Mouse (Mus musculus) liver, adult 2 months (tissue): ENCODE results near the gene Paqr9.

Experiments
- CTCF ChIP-seq: fragments of 200-500 bp; IDR thresholded peaks from 2 replicates; pipeline ENCODE4 v1.5.1; 2011; ENCODE audit warnings: low read depth, low read length, control low read depth
- POLR2A ChIP-seq: fragments of 200-500 bp; IDR thresholded peaks from 2 replicates; pipeline ENCODE4 v1.6.1; 2011; ENCODE audit warnings: low read length, control low read depth; ENCODE audit not compliant: insufficient read depth; ENCODE audit errors: extremely low read depth

GRCm38 (mm10) chr9:95603316-95603715, 43.9 kb downstream of the Paqr9 start:
- TF ChIP-seq CTCF (no peak), POLR2A (no peak)
